Mouse (Mus musculus) heart, adult 8-10 months (tissue): ENCODE measurements around the gene Pidd1. TPM values are rescaled to one million over a fixed set of nuclear protein-coding genes. Genes with fewer than 3 reads are reported as not detected.

Experiments used
- total RNA-seq, 4 experiments: library from RNA; stranded (reverse); gene quantifications; 2 replicates each; pipeline ENCODE4 v1.2.4; 2022

Gene Pidd1
- total RNA-seq, 4 experiments from 2014 or later = 0.32 to 0.62 (median 0.44) TPM

Other genes with a start within 250 kb of the Pidd1 start
- 1 to 10 TPM; 1.8 to 3.4 (median 3.0) TPM for gene Lrrc56, start 249.9 kb downstream of the Pidd1 start, total RNA-seq
- not detected for gene Lmntd2, start 229.9 kb downstream of the Pidd1 start, total RNA-seq
- under 1 TPM in 3 of 4 experiments, not detected in 1; 0.66 to 0.90 (median 0.73) TPM for gene Rassf7, start 228.2 kb downstream of the Pidd1 start, total RNA-seq
- 10 to 100 TPM; 26.2 to 38.2 (median 31.9) TPM for gene Phrf1, start 215.2 kb downstream of the Pidd1 start, total RNA-seq
- 1 to 10 TPM; 1.7 to 2.4 (median 2.1) TPM for gene Irf7, start 177.5 kb downstream of the Pidd1 start, total RNA-seq
- not detected for gene Cdhr5, start 167.2 kb downstream of the Pidd1 start, total RNA-seq
- gene Sct, start 164.9 kb downstream of the Pidd1 start, total RNA-seq = not detected
- not detected for gene Drd4, start 152.0 kb downstream of the Pidd1 start, total RNA-seq
- 10 to 100 TPM; 10.8 to 14.7 (median 12.7) TPM for gene Deaf1, start 116.3 kb downstream of the Pidd1 start, total RNA-seq
- 10 to 100 TPM; 13.7 to 16.6 (median 15.5) TPM for gene Tmem80, start 116.3 kb downstream of the Pidd1 start, total RNA-seq
- 1 to 10 TPM; 3.7 to 5.0 (median 3.9) TPM for gene Eps8l2, start 105.1 kb downstream of the Pidd1 start, total RNA-seq
- gene Taldo1, start 51.8 kb downstream of the Pidd1 start, total RNA-seq = 100 to 1,000 TPM; 107 to 115 (median 110) TPM
- 10 to 100 TPM; 13.3 to 16.0 (median 14.8) TPM for gene Gatd1, start 29.9 kb downstream of the Pidd1 start, total RNA-seq
- gene Cend1, start 14.5 kb downstream of the Pidd1 start, total RNA-seq = 1 to 10 TPM in 3 of 4 experiments, under 1 TPM in 1; 0.78 to 1.7 (median 1.4) TPM
- 10 to 100 TPM; 44.3 to 76.1 (median 66.5) TPM for gene Slc25a22, start 6.1 kb downstream of the Pidd1 start, total RNA-seq
- 100 to 1,000 TPM; 796 to 941 (median 846) TPM for gene Rplp2, start 3.3 kb upstream of the Pidd1 start, total RNA-seq
- gene Pnpla2, start 11.2 kb upstream of the Pidd1 start, total RNA-seq = 100 to 1,000 TPM; 419 to 549 (median 431) TPM
- 10 to 100 TPM; 17.7 to 24.2 (median 19.1) TPM for gene Cracr2b, start 17.1 kb upstream of the Pidd1 start, total RNA-seq
- gene Cd151, start 23.4 kb upstream of the Pidd1 start, total RNA-seq = 100 to 1,000 TPM; 331 to 351 (median 345) TPM
- gene Polr2l, start 31.1 kb upstream of the Pidd1 start, total RNA-seq = 10 to 100 TPM; 75.5 to 93.4 (median 84.3) TPM
- 10 to 100 TPM; 25.8 to 45.3 (median 42.8) TPM for gene Tspan4, start 31.2 kb upstream of the Pidd1 start, total RNA-seq
- gene Chid1, start 95.8 kb upstream of the Pidd1 start, total RNA-seq = 10 to 100 TPM; 48.2 to 55.0 (median 50.3) TPM
- gene Ap2a2, start 118.1 kb upstream of the Pidd1 start, total RNA-seq = 10 to 100 TPM; 55.2 to 65.5 (median 61.3) TPM
- not detected for gene Muc6, start 211.3 kb upstream of the Pidd1 start, total RNA-seq
- gene Muc2, start 246.3 kb upstream of the Pidd1 start, total RNA-seq = not detected